Mouse (Mus musculus): ENCODE results near the gene Ppp1r9b.
"Not testable (repeated sequence)": the region's sequence is repeated elsewhere in the genome, so short reads cannot be mapped to it uniquely, and the experiment has no call there.

The Ppp1r9b gene

DNA sequence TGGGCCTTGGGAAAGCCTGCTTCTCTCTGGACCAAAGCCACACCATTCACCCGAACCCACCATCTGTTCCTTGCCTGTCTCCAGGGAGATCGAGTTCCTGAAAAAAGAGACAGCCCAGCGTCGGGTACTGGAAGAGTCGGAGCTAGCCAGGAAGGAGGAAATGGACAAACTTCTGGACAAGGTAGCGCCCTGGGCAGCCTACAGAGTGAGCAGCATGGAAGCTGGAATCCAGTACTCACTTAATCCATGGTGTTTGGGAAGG lies 14.0 kb downstream of the Ppp1r9b start:
- Histone ChIP-seq H3K4me1 (replicated peaks; ENCODE audit: low read depth, low read length) (peaks cover 51% of the 10 kb centered on the region), H3K4me3 (replicated peaks; ENCODE audit: low read length) (no peak overlapping the region)
- no peak for TF ChIP-seq NANOG (IDR thresholded peaks at IDR 0.05; ENCODE audit: borderline replicate concordance, low read length)
- no peak for TF ChIP-seq POU5F1 (IDR thresholded peaks at IDR 0.05; ENCODE audit: borderline replicate concordance, low read length)
- no peak for TF ChIP-seq CTCF (conservative IDR thresholded peaks at IDR 0.05; ENCODE audit: low read length)

GRCm38 (mm10) chr11:95006038-95006437 lies 15.2 kb downstream of the Ppp1r9b start:
- no peak for TF ChIP-seq NANOG (IDR thresholded peaks at IDR 0.05; ENCODE audit: borderline replicate concordance, low read length)
- no peak for TF ChIP-seq CTCF (conservative IDR thresholded peaks at IDR 0.05; ENCODE audit: low read length)
- TF ChIP-seq POU5F1 (IDR thresholded peaks at IDR 0.05; ENCODE audit: borderline replicate concordance, low read length) = no peak
- H3K9me3 ChIP-seq (ENCODE audit: low read length) = 0 out of 2 replicates have a peak, but pooled peaks cover 5% of the 10 kb centered on the region
- H3K4me1 ChIP-seq (replicated peaks; ENCODE audit: low read depth, low read length) = peaks cover 44% of the 10 kb centered on the region
- H3K36me3 ChIP-seq (ENCODE audit: insufficient read depth, low read length) = peaks cover 47% of the 10 kb centered on the region
- no peak overlapping the region for H3K4me3 ChIP-seq (replicated peaks; ENCODE audit: low read length)
- H3K27me3 ChIP-seq (ENCODE audit: insufficient read depth, low read length) = peaks cover 37% of the 10 kb centered on the region

More for the DNA sequence above, 14.0 kb downstream of the Ppp1r9b start:
- H3K9me3 ChIP-seq (ENCODE audit: low read length) = 0 out of 2 replicates have a peak, but pooled peaks cover 5% of the 10 kb centered on the region
- peaks cover 29% of the 10 kb centered on the region for H3K27me3 ChIP-seq (ENCODE audit: insufficient read depth, low read length)
- peaks cover 58% of the 10 kb centered on the region for H3K36me3 ChIP-seq (ENCODE audit: insufficient read depth, low read length)

DNA sequence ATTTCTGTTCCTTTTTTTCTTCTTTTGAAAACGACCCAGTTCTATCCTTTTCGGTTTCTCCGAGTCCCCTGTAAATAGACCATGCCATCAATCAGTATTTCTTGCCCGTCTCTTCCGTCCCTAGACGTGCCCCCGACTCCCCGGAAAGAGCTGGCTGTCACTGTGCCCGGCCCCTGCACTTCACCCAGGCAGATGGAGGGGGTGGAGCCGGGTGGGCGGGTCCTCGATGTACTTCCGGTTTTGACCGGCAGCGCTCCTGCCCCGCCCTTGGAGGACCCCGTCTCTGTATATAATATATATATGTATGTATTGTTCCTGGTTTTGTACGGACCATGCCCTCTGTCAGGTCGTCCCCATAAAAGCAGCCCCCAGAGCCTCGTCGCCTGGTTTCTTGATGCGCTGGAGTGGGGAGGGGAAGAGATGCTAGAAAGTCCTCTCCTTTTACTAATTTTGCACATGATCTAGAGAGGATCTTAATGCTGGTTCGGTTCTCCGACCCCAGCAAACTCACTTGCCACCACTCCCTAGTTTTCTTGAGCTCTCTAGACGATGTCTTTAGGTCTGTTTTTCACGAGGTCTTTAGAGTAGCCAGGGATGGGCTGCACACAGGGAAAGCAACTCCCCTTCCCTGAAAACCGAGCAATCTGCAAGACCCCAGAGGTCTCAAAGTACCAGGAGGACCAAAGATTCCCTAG lies 15.8 kb downstream of the Ppp1r9b start:
- TF ChIP-seq POU5F1 (IDR thresholded peaks at IDR 0.05; ENCODE audit: borderline replicate concordance, low read length) (no peak), NANOG (IDR thresholded peaks at IDR 0.05; ENCODE audit: borderline replicate concordance, low read length) (no peak), CTCF (conservative IDR thresholded peaks at IDR 0.05; ENCODE audit: low read length) (no peak)
- H3K9me3 ChIP-seq (ENCODE audit: low read length) = 0 out of 2 replicates have a peak, but pooled peaks cover 5% of the 10 kb centered on the region
- H3K4me1 ChIP-seq (replicated peaks; ENCODE audit: low read depth, low read length) = peaks cover 44% of the 10 kb centered on the region
- H3K27me3 ChIP-seq (ENCODE audit: insufficient read depth, low read length) = peaks cover 44% of the 10 kb centered on the region
- peak overlapping the region; percentile 57 for H3K4me3 ChIP-seq (replicated peaks; ENCODE audit: low read length)
- H3K36me3 ChIP-seq (ENCODE audit: insufficient read depth, low read length) = peaks cover 42% of the 10 kb centered on the region

GRCm38 (mm10) chr11:95007418-95007817 lies 16.6 kb downstream of the Ppp1r9b start:
- Histone ChIP-seq H3K36me3 (ENCODE audit: insufficient read depth, low read length) (peaks cover 35% of the 10 kb centered on the region), H3K27me3 (ENCODE audit: insufficient read depth, low read length) (peaks cover 51% of the 10 kb centered on the region), H3K4me3 (replicated peaks; ENCODE audit: low read length) (no peak overlapping the region), H3K9me3 (ENCODE audit: low read length) (0 out of 2 replicates have a peak, but pooled peaks cover 5% of the 10 kb centered on the region), H3K4me1 (replicated peaks; ENCODE audit: low read depth, low read length) (peaks cover 49% of the 10 kb centered on the region)
- TF ChIP-seq NANOG (IDR thresholded peaks at IDR 0.05; ENCODE audit: borderline replicate concordance, low read length) (no peak), POU5F1 (IDR thresholded peaks at IDR 0.05; ENCODE audit: borderline replicate concordance, low read length) (no peak)

DNA sequence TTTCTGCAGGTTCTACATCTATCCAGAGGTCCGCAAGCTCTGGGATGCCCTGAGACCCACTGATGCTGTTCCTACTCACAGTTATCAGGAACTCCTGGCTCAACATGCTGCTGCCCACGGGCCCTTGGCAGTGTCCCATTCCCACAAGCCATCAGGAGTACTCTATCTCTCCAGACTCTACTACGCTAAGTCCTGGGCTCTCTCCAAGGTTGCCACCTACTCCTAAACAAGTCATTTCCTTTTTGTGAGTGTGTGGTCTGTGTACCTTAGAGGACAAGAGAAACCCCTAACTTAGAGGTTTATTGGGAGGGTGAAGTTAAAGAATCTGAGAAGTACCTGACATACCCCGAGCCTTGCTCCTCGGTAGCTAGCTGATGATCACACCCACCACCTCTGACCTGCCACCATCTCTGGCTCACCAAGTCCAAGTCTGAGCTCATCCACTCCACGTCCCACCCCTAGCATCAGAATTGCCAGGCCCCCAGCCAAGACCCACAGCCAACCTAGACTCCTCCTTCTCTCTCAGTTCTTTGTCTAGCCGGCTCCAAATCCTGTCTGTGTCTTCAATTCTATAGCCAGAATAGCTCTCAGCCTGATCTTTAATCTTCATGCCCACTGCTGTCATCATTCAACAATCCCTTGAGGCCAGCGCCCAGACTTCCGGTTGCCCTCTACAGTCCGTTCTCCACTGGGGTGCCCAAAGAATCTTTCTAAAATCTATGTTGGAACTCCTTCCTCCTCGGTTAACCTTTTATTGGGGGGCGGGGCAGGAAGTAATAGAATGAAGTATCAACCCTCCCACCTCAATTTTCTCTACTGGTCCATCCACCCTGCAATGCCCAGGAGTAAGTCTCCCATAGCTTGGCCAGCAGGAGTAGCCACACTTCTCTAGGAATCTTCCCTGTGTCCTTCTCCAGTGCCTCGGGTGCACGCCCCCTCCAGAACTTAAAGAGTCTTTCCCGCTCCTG lies 18.1 kb downstream of the Ppp1r9b start:
- 0 out of 2 replicates have a peak, but pooled peaks cover 5% of the 10 kb centered on the region for H3K9me3 ChIP-seq (ENCODE audit: low read length)
- no peak for TF ChIP-seq NANOG (IDR thresholded peaks at IDR 0.05; ENCODE audit: borderline replicate concordance, low read length)
- TF ChIP-seq POU5F1 (IDR thresholded peaks at IDR 0.05; ENCODE audit: borderline replicate concordance, low read length) = no peak
- no peak for TF ChIP-seq CTCF (conservative IDR thresholded peaks at IDR 0.05; ENCODE audit: low read length)
- H3K4me3 ChIP-seq (replicated peaks; ENCODE audit: low read length) = peak overlapping the region; percentile 74
- peaks cover 64% of the 10 kb centered on the region for H3K27me3 ChIP-seq (ENCODE audit: insufficient read depth, low read length)
- H3K36me3 ChIP-seq (ENCODE audit: insufficient read depth, low read length) = peaks cover 22% of the 10 kb centered on the region
- H3K4me1 ChIP-seq (replicated peaks; ENCODE audit: low read depth, low read length) = peaks cover 53% of the 10 kb centered on the region

DNA sequence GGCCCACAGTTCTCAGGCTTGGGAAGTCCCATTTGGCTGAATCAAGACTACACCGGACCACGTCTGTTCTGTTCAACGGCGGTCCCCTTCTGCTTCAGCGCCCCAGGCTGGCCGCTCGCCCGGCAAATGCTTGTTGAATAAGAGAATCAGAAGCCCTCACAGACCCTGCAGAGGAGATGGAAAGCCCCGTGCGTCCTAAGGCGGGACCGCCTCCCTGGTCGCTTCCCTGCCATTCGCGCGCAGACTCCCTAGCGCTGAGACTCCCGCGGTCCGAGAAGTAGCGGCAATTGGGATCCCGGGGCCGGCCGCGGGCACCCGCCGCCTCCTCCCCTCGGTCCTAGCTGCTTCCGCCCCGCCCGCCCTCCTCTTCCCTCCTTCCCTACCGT lies 18.8 kb downstream of the Ppp1r9b start, which contains the start of gene Samd14:
Gene Samd14 (plus strand): TSS at position 251 of the 386 bp plus-strand sequence.
- Histone ChIP-seq H3K9me3 (ENCODE audit: low read length) (0 out of 2 replicates have a peak, but pooled peaks cover 5% of the 10 kb centered on the region), H3K4me1 (replicated peaks; ENCODE audit: low read depth, low read length) (peaks cover 47% of the 10 kb centered on the region), H3K36me3 (ENCODE audit: insufficient read depth, low read length) (peaks cover 16% of the 10 kb centered on the region), H3K4me3 (replicated peaks; ENCODE audit: low read length) (peak within 1 kb of the TSS; percentile 74), H3K27me3 (ENCODE audit: insufficient read depth, low read length) (peaks cover 71% of the 10 kb centered on the region)
- no peak for TF ChIP-seq CTCF (conservative IDR thresholded peaks at IDR 0.05; ENCODE audit: low read length)
- TF ChIP-seq NANOG (IDR thresholded peaks at IDR 0.05; ENCODE audit: borderline replicate concordance, low read length) = no peak
- no peak for TF ChIP-seq POU5F1 (IDR thresholded peaks at IDR 0.05; ENCODE audit: borderline replicate concordance, low read length)

GRCm38 (mm10) chr11:95010141-95010739 lies 19.4 kb downstream of the Ppp1r9b start:
- H3K4me1 ChIP-seq (replicated peaks; ENCODE audit: low read depth, low read length) = peaks cover 44% of the 10 kb centered on the region
- TF ChIP-seq NANOG (IDR thresholded peaks at IDR 0.05; ENCODE audit: borderline replicate concordance, low read length) (no peak), CTCF (conservative IDR thresholded peaks at IDR 0.05; ENCODE audit: low read length) (no peak), POU5F1 (IDR thresholded peaks at IDR 0.05; ENCODE audit: borderline replicate concordance, low read length) (no peak)
- H3K27me3 ChIP-seq (ENCODE audit: insufficient read depth, low read length) = peaks cover 77% of the 10 kb centered on the region
- H3K9me3 ChIP-seq (ENCODE audit: low read length) = 0 out of 2 replicates have a peak, but pooled peaks cover 5% of the 10 kb centered on the region
- H3K4me3 ChIP-seq (replicated peaks; ENCODE audit: low read length) = peak overlapping the region; percentile 74
- H3K36me3 ChIP-seq (ENCODE audit: insufficient read depth, low read length) = peaks cover 9% of the 10 kb centered on the region

GRCm38 (mm10) chr11:95010841-95011403 lies 20.1 kb downstream of the Ppp1r9b start:
- not testable (repeated sequence) for H3K4me3 ChIP-seq (replicated peaks; ENCODE audit: low read length); H3K36me3 ChIP-seq (ENCODE audit: insufficient read depth, low read length); H3K9me3 ChIP-seq (ENCODE audit: low read length)
- Histone ChIP-seq H3K27me3 (ENCODE audit: insufficient read depth, low read length) (peaks cover 84% of the 10 kb centered on the region), H3K4me1 (replicated peaks; ENCODE audit: low read depth, low read length) (peaks cover 44% of the 10 kb centered on the region)

Measured in E14TG2a.4 (cell line).